Mouse (Mus musculus) E14TG2a.4 (cell line): ENCODE results near the gene Siglece.

Experiments used
- CTCF ChIP-seq: conservative IDR thresholded peaks from 2 replicates; pipeline ENCODE4 v1.5.1; 2014; ENCODE audit warnings: low read length
- POU5F1 ChIP-seq: IDR thresholded peaks from 2 replicates; pipeline ENCODE4 v1.6.1; 2014; ENCODE audit warnings: low read length, borderline replicate concordance

DNA sequence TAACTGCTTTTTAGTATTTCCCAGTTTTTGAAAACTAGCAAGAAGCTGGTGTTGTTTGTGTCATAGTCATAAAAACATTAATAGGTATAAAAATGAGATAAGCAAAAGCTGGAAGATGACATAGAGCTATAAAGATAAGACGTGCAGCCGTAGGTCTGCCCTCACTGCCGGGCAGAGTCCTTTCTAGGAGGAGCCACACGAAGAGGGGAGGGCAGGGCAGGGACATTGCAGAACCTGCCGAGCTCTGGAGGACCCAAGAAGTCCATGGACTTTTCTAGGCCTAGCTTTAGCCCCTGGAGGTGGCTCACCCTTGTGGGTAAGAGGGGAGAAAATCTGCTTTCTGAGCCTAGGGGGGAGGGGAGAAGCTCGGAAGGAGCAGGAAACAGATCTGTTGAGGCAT is 25.5 kb downstream of the Siglece start, which contains the start of gene Ceacam18:
- TF ChIP-seq CTCF (no peak), POU5F1 (no peak)
